Mouse (Mus musculus) MEL (cell line): Measurements from ENCODE around the gene Mthfd2.

Experiments used
- BHLHE40 ChIP-seq: IDR thresholded peaks from 2 replicates; pipeline ENCODE4 v1.6.1; 2012; ENCODE audit warnings: low read depth, mild to moderate bottlenecking, inconsistent platforms, low read length, improper control_type of control experiment, borderline replicate concordance
- CHD2 ChIP-seq: IDR thresholded peaks from 2 replicates; pipeline ENCODE4 v1.6.1; 2011; ENCODE audit warnings: low read length, improper control_type of control experiment
- CTCF ChIP-seq, 3 experiments: IDR thresholded peaks in 2 of 3; conservative IDR thresholded peaks in 1 of 3; 2 replicates each; pipeline ENCODE4 v1.5.1; 2011 to 2012; ENCODE audit warnings: low read length in 3 of 3, low read depth in 2 of 3, mild to moderate bottlenecking in 2 of 3, improper control_type of control experiment in 1 of 3, inconsistent platforms in 1 of 3, mixed read lengths in 1 of 3, moderate library complexity in 1 of 3; ENCODE audit not compliant: control insufficient read depth in 1 of 3, insufficient read depth in 1 of 3, poor library complexity in 1 of 3, severe bottlenecking in 1 of 3
- E2F4 ChIP-seq: IDR thresholded peaks from 2 replicates; pipeline ENCODE4 v1.6.1; 2011; ENCODE audit warnings: low read depth, low read length, improper control_type of control experiment, borderline replicate concordance
- ELF1 ChIP-seq: IDR thresholded peaks from 2 replicates; pipeline ENCODE4 v1.6.1; 2014; ENCODE audit warnings: low read depth, mild to moderate bottlenecking, inconsistent platforms, low read length, improper control_type of control experiment, moderate library complexity
- EP300 ChIP-seq, 2 experiments: IDR thresholded peaks; 2 replicates each; pipeline ENCODE4 v1.6.1; 2011; ENCODE audit warnings: improper control_type of control experiment in 2 of 2, low read length in 2 of 2, low read depth in 1 of 2, mild to moderate bottlenecking in 1 of 2
- GABPA ChIP-seq: IDR thresholded peaks from 2 replicates; pipeline ENCODE4 v1.6.1; 2012; ENCODE audit warnings: low read depth, mild to moderate bottlenecking, inconsistent platforms, low read length, improper control_type of control experiment, moderate library complexity
- GATA1 ChIP-seq: IDR thresholded peaks from 2 replicates; pipeline ENCODE4 v1.6.1; 2011; ENCODE audit warnings: low read depth, low read length, improper control_type of control experiment
- MAX ChIP-seq: IDR thresholded peaks from 2 replicates; pipeline ENCODE4 v1.6.1; 2011; ENCODE audit warnings: low read length, improper control_type of control experiment
- POLR2A ChIP-seq, 2 experiments: IDR thresholded peaks; 2 replicates each; pipeline ENCODE4 v1.6.1; 2011 to 2012; ENCODE audit warnings: low read length in 2 of 2, mild to moderate bottlenecking in 2 of 2, control low read depth in 1 of 2, improper control_type of control experiment in 1 of 2, low read depth in 1 of 2, moderate library complexity in 1 of 2; ENCODE audit not compliant: control insufficient read depth in 1 of 2, insufficient read depth in 1 of 2, poor library complexity in 1 of 2
- SIN3A ChIP-seq: IDR thresholded peaks from 2 replicates; pipeline ENCODE4 v1.6.1; 2012; ENCODE audit warnings: low read length, improper control_type of control experiment, inconsistent platforms
- TAL1 ChIP-seq: IDR thresholded peaks from 2 replicates; pipeline ENCODE4 v1.6.1; 2012; ENCODE audit warnings: mild to moderate bottlenecking, inconsistent platforms, low read length, moderate library complexity, mixed read lengths
- TCF12 ChIP-seq: IDR thresholded peaks from 2 replicates; pipeline ENCODE4 v1.6.1; 2014; ENCODE audit warnings: low read depth, mild to moderate bottlenecking, inconsistent platforms, low read length, improper control_type of control experiment, moderate library complexity
- UBTF ChIP-seq: IDR thresholded peaks from 2 replicates; pipeline ENCODE4 v1.6.1; 2012; ENCODE audit warnings: low read depth, mild to moderate bottlenecking, inconsistent platforms, low read length, improper control_type of control experiment, moderate library complexity, borderline replicate concordance; ENCODE audit not compliant: insufficient read depth

DNA sequence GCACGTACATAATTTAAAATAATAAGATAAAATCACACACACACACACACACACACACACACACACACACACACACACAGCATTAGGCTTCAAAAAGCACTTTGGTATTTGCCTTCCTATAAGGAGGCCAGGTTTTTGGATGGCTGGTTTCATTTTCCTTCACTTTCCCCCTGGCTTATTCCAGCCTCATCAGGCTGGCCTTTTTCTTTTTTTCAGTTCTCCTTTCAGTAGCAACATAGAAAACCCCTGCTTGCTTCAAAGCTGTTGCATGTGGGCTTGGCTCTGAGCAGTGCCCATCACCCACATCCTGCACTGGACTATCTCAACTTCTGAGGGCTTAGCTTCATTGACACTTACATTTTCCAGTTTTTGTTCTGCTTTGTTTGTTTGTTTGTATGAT, 3.8 kb downstream of the Mthfd2 start:
- TF ChIP-seq CTCF (IDR thresholded peaks at IDR 0.05 in 2 of 3, conservative IDR thresholded peaks at IDR 0.05 in 1 of 3; ENCODE audit: control insufficient read depth in 1 of 3, insufficient read depth in 1 of 3, low read depth in 2 of 3, low read length in 3 of 3, poor library complexity in 1 of 3, severe bottlenecking in 1 of 3): no peak
- no peak for TF ChIP-seq EP300 (IDR thresholded peaks at IDR 0.05; ENCODE audit: low read depth in 1 of 2, low read length in 2 of 2)
- TF ChIP-seq POLR2A (IDR thresholded peaks at IDR 0.05; ENCODE audit: control insufficient read depth in 1 of 2, insufficient read depth in 1 of 2, low read depth in 1 of 2, low read length in 2 of 2, poor library complexity in 1 of 2): no peak
- TF ChIP-seq SIN3A: no peak
- no peak for TF ChIP-seq UBTF
- TF ChIP-seq TCF12: no peak
- TF ChIP-seq E2F4: no peak
- TF ChIP-seq TAL1: no peak
- TF ChIP-seq GABPA: no peak
- no peak for TF ChIP-seq BHLHE40
- no peak for TF ChIP-seq GATA1
- no peak for TF ChIP-seq ELF1
- TF ChIP-seq MAX: no peak
- no peak for TF ChIP-seq CHD2
